Mouse (Mus musculus) heart, embryonic 12.5 days (tissue): ENCODE results near the gene Trim16. TPM values are rescaled to one million over a fixed set of nuclear protein-coding genes. Genes with fewer than 3 reads are reported as not detected.

ENCODE experiments used
- ATAC-seq: fragments of 200-750 bp; cut with Nextera tagmentation; 2 replicates; pipeline ENCODE4 v1.8.0; 2017; ENCODE audit warnings: moderate TSS enrichment, moderate library complexity; ENCODE audit not compliant: insufficient number of reproducible peaks, low FRiP score
- H3K27ac ChIP-seq: fragments of 300-500 bp; sonication (generic); 2 replicates; pipeline ENCODE4 v1.5.1; 2016; ENCODE audit warnings: mild to moderate bottlenecking, moderate library complexity; ENCODE audit not compliant: poor library complexity, severe bottlenecking
- H3K27me3 ChIP-seq: fragments of 300-500 bp; sonication (generic); replicated peaks from 2 replicates; pipeline ENCODE4 v1.6.1; 2016; ENCODE audit warnings: mild to moderate bottlenecking, moderate library complexity
- H3K36me3 ChIP-seq: fragments of 300-500 bp; sonication (generic); 2 replicates; pipeline ENCODE4 v1.6.1; 2016; ENCODE audit warnings: mild to moderate bottlenecking, moderate library complexity
- H3K4me1 ChIP-seq: fragments of 300-500 bp; sonication (generic); replicated peaks from 2 replicates; pipeline ENCODE4 v1.6.1; 2016; ENCODE audit warnings: mild to moderate bottlenecking
- H3K4me2 ChIP-seq: fragments of 300-500 bp; sonication (generic); 2 replicates; pipeline ENCODE4 v1.6.1; 2016; ENCODE audit warnings: mild to moderate bottlenecking, moderate library complexity
- H3K4me3 ChIP-seq: fragments of 300-500 bp; sonication (generic); 2 replicates; pipeline ENCODE4 v1.5.1; 2016; ENCODE audit warnings: mild to moderate bottlenecking
- H3K9ac ChIP-seq: fragments of 300-500 bp; sonication (generic); 2 replicates; pipeline ENCODE4 v1.6.1; 2016; ENCODE audit warnings: mild to moderate bottlenecking, moderate library complexity
- H3K9me3 ChIP-seq: fragments of 300-500 bp; sonication (generic); replicated peaks from 2 replicates; pipeline ENCODE4 v1.6.1; 2016; ENCODE audit warnings: mild to moderate bottlenecking, moderate library complexity
- WGBS: fragments of 180-500 bp; shearing (Covaris S2); methylation state at CpG from one replicate; pipeline ENCODE4 v1.1.7; 2016; 5-methylcytosine and 5-hydroxymethylcytosine counted together
- polyA plus RNA-seq: library from polyadenylated mRNA; unstranded; fragments of >200 nt; fragmentation: Nextera tagmentation; extraction: Ambion mirVana; gene quantifications from 2 replicates; pipeline ENCODE4 v1.2.1, GENCODE M21; 2016

Gene Trim16
- 5.4 and 6.0 TPM in 2 replicates for polyA plus RNA-seq

GRCm38 (mm10) chr11:62820059-62820541 is at the start of gene Trim16:
Gene Trim16 (plus strand): TSS chr11:62820231.
- ATAC-seq: peak; percentile 69
- Histone ChIP-seq H3K27ac (peak within 1 kb of the TSS; percentile 72), H3K9ac (peak within 1 kb of the TSS; percentile 69), H3K36me3 (no peaks in the 10 kb centered on the region), H3K4me3 (peak within 1 kb of the TSS; percentile 51), H3K27me3 (no peaks in the 10 kb centered on the region), H3K4me2 (peak within 1 kb of the TSS; percentile 75), H3K4me1 (peaks cover 21% of the 10 kb centered on the region), H3K9me3 (no peaks in the 10 kb centered on the region)
- 7% methylated on average over 15 of the region's 15 CpGs for WGBS

GRCm38 (mm10) chr11:62776510-62776909 is 43.5 kb upstream of the Trim16 start:
- Histone ChIP-seq H3K36me3 (peaks cover 45% of the 10 kb centered on the region), H3K27me3 (no peaks in the 10 kb centered on the region), H3K9ac (no peak overlapping the region), H3K4me3 (no peak overlapping the region), H3K9me3 (peaks cover 48% of the 10 kb centered on the region), H3K27ac (no peak overlapping the region), H3K4me2 (no peak overlapping the region), H3K4me1 (no peaks in the 10 kb centered on the region)
- ATAC-seq: no peak
- WGBS: 88% methylated on average over 7 of the region's 7 CpGs

- H3K27me3 ChIP-seq: no peaks in the 10 kb centered on the region
- peak within 1 kb of the TSS; percentile 70 for H3K4me3 ChIP-seq
- H3K9ac ChIP-seq: peak within 1 kb of the TSS; percentile 79
- H3K4me2 ChIP-seq: peak within 1 kb of the TSS; percentile 86
- 0 out of 2 replicates have a peak, but pooled peaks cover 4% of the 10 kb centered on the region for H3K9me3 ChIP-seq
- no peak within 1 kb of the TSS for H3K27ac ChIP-seq
- peaks cover 7% of the 10 kb centered on the region; the same call in 1 of the 2 replicates for H3K4me1 ChIP-seq
- 6% methylated on average over 34 of the region's 34 CpGs for WGBS
- ATAC-seq: peak; percentile 87
- peaks cover 21% of the 10 kb centered on the region for H3K36me3 ChIP-seq
Observed at GRCm38 (mm10) chr11:62788935-62789616, 31.0 kb upstream of the Trim16 start, which contains the start of gene Zfp286. Gene Zfp286 (minus strand): TSS chr11:62789462.

GRCm38 (mm10) chr11:62789617-62789936 is 30.5 kb upstream of the Trim16 start:
- Histone ChIP-seq H3K9me3 (0 out of 2 replicates have a peak, but pooled peaks cover 2% of the 10 kb centered on the region), H3K4me2 (peak overlapping the region; percentile 86), H3K4me1 (peaks cover 7% of the 10 kb centered on the region; the same call in 1 of the 2 replicates), H3K36me3 (peaks cover 16% of the 10 kb centered on the region), H3K9ac (0 out of 2 replicates have a peak overlapping the region, but pooled peaks have one; percentile 48), H3K4me3 (peak overlapping the region; percentile 70), H3K27me3 (no peaks in the 10 kb centered on the region), H3K27ac (no peak overlapping the region)
- WGBS: 57% methylated on average over 3 of the region's 3 CpGs
- ATAC-seq: no peak

- ATAC-seq: no peak
- WGBS: 44% methylated on average over 13 of the region's 13 CpGs
- 0 out of 2 replicates have a peak, but pooled peaks cover 3% of the 10 kb centered on the region for H3K27me3 ChIP-seq
- no peak overlapping the region for H3K9ac ChIP-seq
- no peak overlapping the region for H3K27ac ChIP-seq
- H3K9me3 ChIP-seq: peaks cover 3% of the 10 kb centered on the region; the same call in 1 of the 2 replicates
- H3K4me2 ChIP-seq: peak overlapping the region; percentile 11; the same call in 1 of the 2 replicates
- no peaks in the 10 kb centered on the region for H3K36me3 ChIP-seq
- no peaks in the 10 kb centered on the region for H3K4me1 ChIP-seq
- H3K4me3 ChIP-seq: no peak overlapping the region
Observed at GRCm38 (mm10) chr11:62804119-62804518, 15.9 kb upstream of the Trim16 start.

GRCm38 (mm10) chr11:62807965-62808364 is 12.1 kb upstream of the Trim16 start:
- 0 out of 2 replicates have a peak, but pooled peaks cover 3% of the 10 kb centered on the region for H3K27me3 ChIP-seq
- no peaks in the 10 kb centered on the region for H3K36me3 ChIP-seq
- no peak overlapping the region for H3K27ac ChIP-seq
- no peaks in the 10 kb centered on the region for H3K4me1 ChIP-seq
- H3K9me3 ChIP-seq: peaks cover 3% of the 10 kb centered on the region; the same call in 1 of the 2 replicates
- no peak overlapping the region for H3K9ac ChIP-seq
- 76% methylated on average over 2 of the region's 2 CpGs for WGBS
- no peak overlapping the region for H3K4me3 ChIP-seq
- no peak for ATAC-seq
- H3K4me2 ChIP-seq: no peak overlapping the region

- 63% methylated on average over 4 of the region's 4 CpGs for WGBS
- H3K4me2 ChIP-seq: no peak overlapping the region
- H3K36me3 ChIP-seq: no peaks in the 10 kb centered on the region
- 0 out of 2 replicates have a peak, but pooled peaks cover 3% of the 10 kb centered on the region for H3K27me3 ChIP-seq
- H3K27ac ChIP-seq: no peak overlapping the region
- no peak for ATAC-seq
- H3K4me1 ChIP-seq: peaks cover 8% of the 10 kb centered on the region; the same call in 1 of the 2 replicates
- no peak overlapping the region for H3K4me3 ChIP-seq
- H3K9me3 ChIP-seq: peaks cover 3% of the 10 kb centered on the region; the same call in 1 of the 2 replicates
- H3K9ac ChIP-seq: no peak overlapping the region
Observed at GRCm38 (mm10) chr11:62809201-62809600, 10.8 kb upstream of the Trim16 start.

GRCm38 (mm10) chr11:62812268-62812667 is 7.8 kb upstream of the Trim16 start:
- Histone ChIP-seq H3K9ac (no peak overlapping the region), H3K27me3 (no peaks in the 10 kb centered on the region), H3K4me2 (no peak overlapping the region), H3K9me3 (no peaks in the 10 kb centered on the region), H3K36me3 (no peaks in the 10 kb centered on the region), H3K4me3 (no peak overlapping the region), H3K27ac (no peak overlapping the region), H3K4me1 (peaks cover 10% of the 10 kb centered on the region; the same call in 1 of the 2 replicates)
- ATAC-seq: no peak
- 82% methylated on average over 6 of the region's 6 CpGs for WGBS

GRCm38 (mm10) chr11:62813497-62813896 is 6.5 kb upstream of the Trim16 start:
- no peaks in the 10 kb centered on the region for H3K27me3 ChIP-seq
- no peak overlapping the region for H3K27ac ChIP-seq
- H3K4me1 ChIP-seq: peaks cover 10% of the 10 kb centered on the region; the same call in 1 of the 2 replicates
- H3K36me3 ChIP-seq: no peaks in the 10 kb centered on the region
- H3K4me2 ChIP-seq: no peak overlapping the region
- H3K9ac ChIP-seq: no peak overlapping the region
- WGBS: 9% methylated on average over 1 of the region's 1 CpGs
- ATAC-seq: no peak
- H3K4me3 ChIP-seq: no peak overlapping the region
- H3K9me3 ChIP-seq: no peaks in the 10 kb centered on the region

- Histone ChIP-seq H3K9ac (no peak overlapping the region), H3K9me3 (no peaks in the 10 kb centered on the region), H3K4me1 (peaks cover 10% of the 10 kb centered on the region; the same call in 1 of the 2 replicates), H3K4me2 (no peak overlapping the region), H3K27ac (no peak overlapping the region), H3K27me3 (no peaks in the 10 kb centered on the region), H3K36me3 (no peaks in the 10 kb centered on the region), H3K4me3 (no peak overlapping the region)
- no peak for ATAC-seq
- 58% methylated on average over 6 of the region's 6 CpGs for WGBS
Observed at GRCm38 (mm10) chr11:62813970-62814624, 5.9 kb upstream of the Trim16 start.

GRCm38 (mm10) chr11:62814625-62815024 is 5.4 kb upstream of the Trim16 start:
- no peak overlapping the region for H3K9ac ChIP-seq
- H3K27me3 ChIP-seq: no peaks in the 10 kb centered on the region
- whole genome bisulfite sequencing: 40% methylated on average over 4 of the region's 4 CpGs
- no peak overlapping the region for H3K27ac ChIP-seq
- no peaks in the 10 kb centered on the region for H3K36me3 ChIP-seq
- no peak for ATAC-seq
- H3K4me2 ChIP-seq: no peak overlapping the region
- peaks cover 13% of the 10 kb centered on the region for H3K4me1 ChIP-seq
- no peaks in the 10 kb centered on the region for H3K9me3 ChIP-seq
- H3K4me3 ChIP-seq: no peak overlapping the region
